Mouse (Mus musculus) spleen, adult 2 months (tissue): ENCODE measurements around the gene Tdrd5.

Experiments
- CTCF ChIP-seq: fragments of 200-500 bp; IDR thresholded peaks from 2 replicates; pipeline ENCODE4 v1.5.1; 2011; ENCODE audit warnings: mild to moderate bottlenecking, inconsistent platforms; ENCODE audit not compliant: insufficient read depth, insufficient read length, insufficient replicate concordance; ENCODE audit errors: extremely low read depth
- POLR2A ChIP-seq: fragments of 200-500 bp; IDR thresholded peaks from 2 replicates; pipeline ENCODE4 v1.6.1; 2011; ENCODE audit warnings: low read depth, low read length, inconsistent platforms

DNA sequence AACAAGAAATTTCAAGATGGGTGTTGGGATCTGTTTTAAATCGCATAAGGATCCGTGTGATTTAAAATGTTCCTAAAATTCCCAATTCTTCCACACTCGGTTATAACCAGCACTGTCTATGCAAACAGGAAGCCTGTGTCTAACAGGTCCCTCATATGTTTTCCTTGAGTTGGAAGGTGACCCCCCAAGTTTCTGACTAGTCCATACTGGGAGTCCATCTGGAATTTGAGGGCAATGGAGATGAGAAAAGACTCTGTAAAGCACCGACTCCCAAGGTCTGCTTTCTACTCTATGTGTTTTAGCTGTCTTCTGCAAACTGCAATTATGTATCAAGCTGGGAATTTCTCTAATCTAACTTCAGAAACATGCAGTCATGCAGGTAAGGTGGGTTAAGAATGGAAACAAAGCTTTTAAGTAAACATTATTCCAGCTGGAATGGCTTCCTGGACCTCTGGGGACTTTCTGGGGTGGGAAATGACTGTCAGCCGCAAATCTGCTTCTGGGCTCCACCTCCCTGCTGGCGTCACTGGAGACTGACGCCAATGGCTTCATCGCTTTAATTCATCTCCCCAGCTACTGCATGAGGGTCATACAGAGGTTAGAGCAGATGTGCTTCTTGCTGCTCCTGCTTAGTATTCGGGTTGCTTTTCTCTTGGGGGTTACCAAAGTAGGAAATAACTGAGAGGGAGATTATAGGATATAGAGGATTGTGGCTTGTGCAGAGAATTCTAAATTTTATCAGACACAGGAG is 73.0 kb downstream of the Tdrd5 start:
- TF ChIP-seq CTCF (no peak), POLR2A (no peak)
